Mouse (Mus musculus) frontal cortex, postnatal 36 days (tissue): ENCODE results near the gene Usp13.

Experiments used
- DNase-seq, 2 experiments: peaks; one replicate each; pipeline ENCODE4 v3.0.0; 2022; ENCODE audit warnings: low spot score in 2 of 2

Usp13 gene

GRCm38 (mm10) chr3:32939802-32940501, 122.6 kb downstream of the Usp13 start:
- DNase-seq, result no peak

GRCm38 (mm10) chr3:32947486-32947885, 130.1 kb downstream of the Usp13 start:
- DNase-seq, result no peak

- no peak for DNase-seq
Observed at GRCm38 (mm10) chr3:32951382-32951781, 134.0 kb downstream of the Usp13 start.

DNA sequence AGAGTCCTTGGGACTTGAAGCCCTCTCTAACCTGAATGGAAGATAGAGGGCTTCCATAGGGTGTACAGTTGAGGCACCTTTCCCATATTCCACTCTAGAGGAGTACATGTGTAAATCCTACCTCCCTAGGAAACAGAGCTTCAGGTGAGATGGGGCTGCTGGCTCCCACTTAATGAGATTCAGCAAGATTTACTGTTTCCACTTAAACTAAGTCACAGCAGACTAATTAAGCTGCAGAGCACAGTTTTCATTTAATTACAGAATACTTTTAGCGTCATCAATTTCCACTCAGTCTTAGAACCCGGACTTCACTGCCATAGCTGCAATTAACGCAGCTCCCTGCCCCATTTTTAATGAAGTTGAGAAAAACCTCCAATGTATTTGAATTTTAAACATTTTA, 144.1 kb downstream of the Usp13 start:
- no peak for DNase-seq

DNA sequence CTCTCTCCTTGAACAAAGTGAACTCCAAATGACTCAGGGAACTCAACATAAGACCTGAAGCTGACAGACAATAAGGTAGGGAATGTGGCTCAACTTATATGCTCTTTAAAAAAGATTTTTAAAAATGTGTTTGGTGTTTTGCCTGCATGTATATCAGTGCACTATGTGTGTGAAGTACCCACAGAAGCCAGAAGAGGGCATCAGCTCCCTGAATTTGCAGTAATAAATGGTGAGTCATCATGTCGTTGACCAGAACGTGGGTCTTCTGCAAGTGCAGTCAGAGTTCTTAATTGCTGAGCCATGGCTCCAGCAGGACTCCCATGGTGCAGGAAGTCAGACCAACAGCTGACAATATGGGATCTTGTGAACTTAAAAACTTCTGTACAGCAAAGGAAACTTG, 148.2 kb downstream of the Usp13 start:
- DNase-seq, result no peak

DNA sequence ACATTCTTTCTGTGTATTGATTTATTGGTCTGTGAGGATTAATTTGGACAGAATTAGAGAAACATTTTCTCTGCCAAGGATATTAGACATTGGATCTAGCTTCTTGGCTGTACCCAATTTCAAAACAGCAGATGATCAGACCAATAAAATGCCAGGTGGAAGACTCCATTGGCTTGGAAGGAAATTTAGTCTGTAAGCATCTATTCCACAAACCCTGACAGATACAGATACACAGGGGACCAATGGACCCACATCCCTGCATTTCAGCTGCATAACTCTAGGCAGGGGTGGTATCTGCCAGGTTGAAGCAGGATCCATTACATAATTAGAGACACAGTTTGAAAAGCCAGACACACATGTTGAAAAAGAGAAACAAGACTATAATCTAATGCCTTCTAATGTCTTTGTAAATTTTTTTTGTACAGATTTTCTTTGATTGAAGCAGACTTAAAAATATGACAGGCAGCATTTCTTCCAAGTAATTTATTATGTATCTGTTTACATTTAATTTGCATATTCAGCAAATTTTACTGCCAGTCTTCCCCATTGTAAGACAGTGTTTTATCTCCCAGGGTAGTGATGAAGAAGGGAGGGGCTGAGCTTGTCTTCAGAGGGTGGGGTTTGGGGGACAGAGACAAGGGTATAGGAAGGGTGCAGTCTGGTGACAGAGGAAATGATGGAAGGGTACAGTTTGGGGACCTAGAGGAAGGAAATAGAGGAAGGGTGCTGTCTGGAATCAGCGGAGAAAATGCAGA, 151.5 kb downstream of the Usp13 start:
- no peak for DNase-seq

DNA sequence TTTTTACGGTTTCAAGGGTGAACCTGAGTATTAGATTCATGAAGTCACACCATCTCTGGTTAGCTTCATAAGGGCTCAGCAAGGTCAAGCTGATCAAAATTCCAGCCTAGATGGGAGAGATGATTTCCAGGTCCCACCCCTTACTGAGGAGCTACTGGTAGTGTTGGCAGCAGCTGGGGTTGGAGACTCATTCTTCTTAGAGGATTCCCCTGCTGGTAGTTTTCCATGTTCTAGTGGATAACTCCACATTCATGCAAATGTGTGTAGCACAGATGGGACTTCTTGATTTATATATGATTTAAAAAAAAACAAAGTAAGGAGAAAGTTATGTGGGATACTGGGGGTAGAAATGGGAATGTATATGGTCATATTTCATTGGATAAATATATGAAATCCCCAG, 152.9 kb downstream of the Usp13 start:
- DNase-seq, result no peak

DNA sequence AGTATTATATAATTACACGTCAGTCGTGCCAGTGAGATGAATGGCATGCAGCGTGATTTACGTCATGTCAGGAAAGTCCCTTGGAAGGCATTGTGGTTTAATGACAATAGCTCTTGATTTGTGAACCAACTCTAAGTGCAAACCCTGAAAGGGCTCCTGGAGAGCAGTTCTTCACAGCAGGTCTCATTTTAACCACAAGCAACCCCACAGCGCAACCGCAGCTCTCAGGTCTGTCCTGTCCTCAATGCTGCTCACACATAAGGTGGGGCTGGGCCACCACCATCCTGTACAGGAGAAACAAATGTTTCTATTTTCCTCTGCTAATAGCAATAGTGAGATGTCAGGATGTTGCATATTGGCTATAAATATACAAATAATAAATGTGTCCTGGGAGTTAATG, 161.9 kb downstream of the Usp13 start:
- no peak for DNase-seq

- no peak for DNase-seq
Observed at GRCm38 (mm10) chr3:32979981-32980380, 162.6 kb downstream of the Usp13 start.

GRCm38 (mm10) chr3:32985141-32985540, 167.8 kb downstream of the Usp13 start:
- no peak for DNase-seq
